Mouse (Mus musculus): Measurements from ENCODE around the gene Mansc1. TPM values are rescaled to one million over a fixed set of nuclear protein-coding genes. Genes with fewer than 3 reads are reported as not detected.

Mansc1 gene
- total RNA-seq, 2 experiments from 2014 or later, result 7.5 to 7.8 TPM

- DNase-seq (ENCODE audit: low spot score in 2 of 2), result peak; percentile 95
- intact Hi-C loops (cut with DNase I), result no loop called here
Measured at GRCm38 (mm10) chr6:134640485-134641475, 8.5 kb upstream of the Mansc1 start.

- DNase-seq (ENCODE audit: low spot score in 2 of 2), result no peak
- intact Hi-C loops (cut with DNase I), result no loop called here
Measured at GRCm38 (mm10) chr6:134639900-134640299, 7.6 kb upstream of the Mansc1 start.

- intact Hi-C loops (cut with DNase I), result no loop called here
- no peak for DNase-seq (ENCODE audit: low spot score in 2 of 2)
Measured at GRCm38 (mm10) chr6:134639210-134639609, 6.9 kb upstream of the Mansc1 start, which contains the start of gene Borcs5. Gene Borcs5, plus strand, starts transcription at chr6:134639510.

- intact Hi-C loops (cut with DNase I), result no loop called here
- DNase-seq (ENCODE audit: low spot score in 2 of 2), result no peak
Measured at GRCm38 (mm10) chr6:134636476-134636875, 4.2 kb upstream of the Mansc1 start.

GRCm38 (mm10) chr6:134633553-134633952 is 1.3 kb upstream of the Mansc1 start:
- intact Hi-C loops (cut with DNase I), result no loop called here
- DNase-seq (ENCODE audit: low spot score in 2 of 2), result no peak

- DNase-seq (ENCODE audit: low spot score in 2 of 2), result no peak
- intact Hi-C loops (cut with DNase I), result no loop called here
Measured at GRCm38 (mm10) chr6:134632756-134633155, 468 bp upstream of the Mansc1 start.

GRCm38 (mm10) chr6:134630447-134630846 is 1.8 kb downstream of the Mansc1 start:
- intact Hi-C loops (cut with DNase I), result no loop called here
- DNase-seq (ENCODE audit: low spot score in 2 of 2), result no peak

GRCm38 (mm10) chr6:134626564-134626963 is 5.7 kb downstream of the Mansc1 start:
- intact Hi-C loops (cut with DNase I), result no loop called here
- DNase-seq (ENCODE audit: low spot score in 2 of 2), result no peak

- no peak for DNase-seq (ENCODE audit: low spot score in 2 of 2)
- intact Hi-C loops (cut with DNase I), result no loop called here
Measured at GRCm38 (mm10) chr6:134625431-134625830, 6.9 kb downstream of the Mansc1 start.

GRCm38 (mm10) chr6:134621552-134621949 is 10.7 kb downstream of the Mansc1 start:
- intact Hi-C loops (cut with DNase I), result no loop called here
- peak in 1 of 2 experiments; percentile 60 for DNase-seq (ENCODE audit: low spot score in 2 of 2)

- peak; percentile 79 to 85 for DNase-seq (ENCODE audit: low spot score in 2 of 2)
- intact Hi-C loops (cut with DNase I), result no loop called here
Measured at GRCm38 (mm10) chr6:134620846-134621551, 11.3 kb downstream of the Mansc1 start.

- DNase-seq (ENCODE audit: low spot score in 2 of 2), result no peak
- intact Hi-C loops (cut with DNase I), result no loop called here
Measured at GRCm38 (mm10) chr6:134620129-134620528, 12.2 kb downstream of the Mansc1 start.

- intact Hi-C loops (cut with DNase I), result no loop called here
- no peak for DNase-seq (ENCODE audit: low spot score in 2 of 2)
Measured at GRCm38 (mm10) chr6:134617589-134617988, 14.7 kb downstream of the Mansc1 start.

GRCm38 (mm10) chr6:134614723-134615648 is 17.3 kb downstream of the Mansc1 start:
- intact Hi-C loops (cut with DNase I), result loop anchor here (1.0 kb wide), 1 partner anchor 190 kb away; no protein-coding TSS in a partner anchor
- DNase-seq (ENCODE audit: low spot score in 2 of 2), result peak; percentile 82 to 90

- intact Hi-C loops (cut with DNase I), result no loop called here
- no peak for DNase-seq (ENCODE audit: low spot score in 2 of 2)
Measured at GRCm38 (mm10) chr6:134614322-134614721, 18.0 kb downstream of the Mansc1 start.

GRCm38 (mm10) chr6:134611896-134612295 is 20.4 kb downstream of the Mansc1 start:
- intact Hi-C loops (cut with DNase I), result no loop called here
- no peak for DNase-seq (ENCODE audit: low spot score in 2 of 2)

GRCm38 (mm10) chr6:134610380-134610779 is 21.9 kb downstream of the Mansc1 start:
- intact Hi-C loops (cut with DNase I), result no loop called here
- DNase-seq (ENCODE audit: low spot score in 2 of 2), result no peak

GRCm38 (mm10) chr6:134606949-134607746 is 25.1 kb downstream of the Mansc1 start:
- DNase-seq (ENCODE audit: low spot score in 2 of 2), result peak in 1 of 2 experiments; percentile 50
- intact Hi-C loops (cut with DNase I), result loop anchor here (5.0 to 10.0 kb wide), 2 partner anchors 40 to 642 kb away; partner anchors contain the start of gene Lrp6
